Mouse (Mus musculus) midbrain, embryonic 13.5 days (tissue): ENCODE measurements around the gene Fosl1. TPM values are rescaled to one million over a fixed set of nuclear protein-coding genes. Genes with fewer than 3 reads are reported as not detected.
A peak's percentile ranks its signal among the peaks of the same experiment; 100 is the strongest.

Source experiments
- ATAC-seq: fragments of 200-750 bp; cut with Nextera tagmentation; 2 replicates; pipeline ENCODE4 v1.8.0; 2017; ENCODE audit warnings: mild to moderate bottlenecking, moderate TSS enrichment, moderate library complexity
- H3K27ac ChIP-seq: fragments of 300-500 bp; sonication (generic); 2 replicates; pipeline ENCODE4 v1.5.1; 2015; ENCODE audit warnings: inconsistent platforms, mild to moderate bottlenecking, moderate library complexity
- H3K27me3 ChIP-seq: fragments of 300-500 bp; sonication (generic); 2 replicates; pipeline ENCODE4 v1.6.1; 2015; ENCODE audit warnings: mild to moderate bottlenecking, inconsistent platforms
- H3K36me3 ChIP-seq: fragments of 300-500 bp; sonication (generic); 2 replicates; pipeline ENCODE4 v1.6.1; 2015; ENCODE audit warnings: mild to moderate bottlenecking, inconsistent platforms
- H3K4me1 ChIP-seq: fragments of 300-500 bp; sonication (generic); replicated peaks from 2 replicates; pipeline ENCODE4 v1.6.1; 2015; ENCODE audit warnings: inconsistent platforms
- H3K4me2 ChIP-seq: fragments of 300-500 bp; sonication (generic); replicated peaks from 2 replicates; pipeline ENCODE4 v1.6.1; 2015; ENCODE audit warnings: moderate library complexity, mild to moderate bottlenecking, inconsistent platforms
- H3K4me3 ChIP-seq: fragments of 300-500 bp; sonication (generic); replicated peaks from 2 replicates; pipeline ENCODE4 v1.5.1; 2015; ENCODE audit warnings: mild to moderate bottlenecking, inconsistent platforms
- H3K9ac ChIP-seq: fragments of 300-500 bp; sonication (generic); replicated peaks from 2 replicates; pipeline ENCODE4 v1.6.1; 2015; ENCODE audit warnings: mild to moderate bottlenecking, inconsistent platforms
- H3K9me3 ChIP-seq: fragments of 300-500 bp; sonication (generic); 2 replicates; pipeline ENCODE4 v1.6.1; 2016; ENCODE audit warnings: mild to moderate bottlenecking, inconsistent platforms
- WGBS: fragments of 180-500 bp; shearing (Covaris S2); methylation state at CpG from one replicate; pipeline ENCODE4 v1.1.7; 2015; 5-methylcytosine and 5-hydroxymethylcytosine counted together
- polyA plus RNA-seq: library from polyadenylated mRNA; unstranded; fragments of >200 nt; fragmentation: Nextera tagmentation; extraction: Ambion mirVana; gene quantifications from 2 replicates; pipeline ENCODE4 v1.2.1, GENCODE M21; 2015

Gene Fosl1
- polyA plus RNA-seq, 1 experiment from 2014 or later: not detected

DNA sequence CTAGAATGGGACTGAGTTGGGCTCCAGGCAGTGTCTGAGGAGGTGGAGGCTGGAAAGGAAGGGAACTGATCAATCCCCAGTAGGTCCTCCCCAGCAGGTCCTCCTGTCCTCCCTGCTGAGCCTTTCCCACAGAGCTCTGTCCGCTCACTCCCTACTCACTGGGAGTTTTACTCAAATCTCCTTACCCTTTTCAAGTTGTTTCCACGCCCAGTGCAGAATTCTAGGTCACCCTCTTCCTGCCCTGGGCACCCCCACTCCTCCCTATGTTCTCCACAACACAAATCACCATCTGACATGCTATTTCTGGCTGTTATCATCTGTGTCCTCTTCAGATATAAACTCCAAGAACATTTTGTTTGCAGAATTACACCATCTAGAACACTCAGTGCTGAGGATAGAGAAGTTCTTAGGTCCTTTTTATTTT, 32.8 kb upstream of the Fosl1 start:
- H3K9ac ChIP-seq: no peak overlapping the region
- no peaks in the 10 kb centered on the region for H3K27me3 ChIP-seq
- ATAC-seq: no peak
- H3K4me2 ChIP-seq: no peak overlapping the region
- no peaks in the 10 kb centered on the region for H3K9me3 ChIP-seq
- no peaks in the 10 kb centered on the region for H3K4me1 ChIP-seq
- no peak overlapping the region for H3K4me3 ChIP-seq
- no peak overlapping the region for H3K27ac ChIP-seq
- WGBS: 61% methylated on average over 2 of the region's 2 CpGs
- H3K36me3 ChIP-seq: peaks cover 7% of the 10 kb centered on the region; the same call in 1 of the 2 replicates

DNA sequence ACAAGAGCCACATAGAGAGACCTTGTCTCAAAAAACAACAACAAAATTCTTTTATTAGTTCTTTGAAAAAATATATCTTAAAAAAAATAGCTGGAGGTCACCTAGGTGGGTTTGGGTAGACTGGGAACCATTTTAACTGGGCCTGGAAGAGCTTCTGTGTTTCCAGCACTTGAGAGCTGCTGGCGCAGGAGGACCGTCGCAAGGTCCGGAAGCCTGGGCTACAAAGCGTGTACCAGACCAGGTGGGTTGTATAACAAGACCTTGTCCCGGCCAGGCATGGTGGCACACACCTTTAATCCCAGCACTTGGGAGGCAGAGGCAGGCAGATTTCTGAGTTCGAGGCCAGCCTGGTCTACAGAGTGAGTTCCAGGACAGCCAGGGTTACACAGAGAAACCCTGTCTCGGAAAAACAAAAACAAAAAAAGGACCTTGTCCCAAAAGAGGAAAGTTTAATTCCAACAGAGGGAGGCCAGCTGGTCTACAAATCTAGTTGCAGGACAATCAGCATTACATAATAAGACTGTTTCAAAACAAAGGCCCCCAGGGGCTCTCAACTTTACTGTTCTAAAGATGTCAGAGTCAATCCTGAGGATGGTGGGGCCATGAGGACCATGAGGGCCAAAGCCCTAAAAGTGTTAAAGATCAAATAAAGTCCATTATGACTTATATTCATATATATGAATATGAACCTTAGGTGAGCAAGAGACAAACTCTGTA, 28.4 kb upstream of the Fosl1 start:
- Histone ChIP-seq H3K4me3 (no peak overlapping the region), H3K9ac (no peak overlapping the region), H3K27ac (no peak overlapping the region), H3K4me1 (peaks cover 20% of the 10 kb centered on the region), H3K27me3 (no peaks in the 10 kb centered on the region), H3K9me3 (no peaks in the 10 kb centered on the region), H3K4me2 (no peak overlapping the region), H3K36me3 (peaks cover 38% of the 10 kb centered on the region)
- no peak for ATAC-seq
- WGBS: 91% methylated on average over 8 of the region's 8 CpGs

DNA sequence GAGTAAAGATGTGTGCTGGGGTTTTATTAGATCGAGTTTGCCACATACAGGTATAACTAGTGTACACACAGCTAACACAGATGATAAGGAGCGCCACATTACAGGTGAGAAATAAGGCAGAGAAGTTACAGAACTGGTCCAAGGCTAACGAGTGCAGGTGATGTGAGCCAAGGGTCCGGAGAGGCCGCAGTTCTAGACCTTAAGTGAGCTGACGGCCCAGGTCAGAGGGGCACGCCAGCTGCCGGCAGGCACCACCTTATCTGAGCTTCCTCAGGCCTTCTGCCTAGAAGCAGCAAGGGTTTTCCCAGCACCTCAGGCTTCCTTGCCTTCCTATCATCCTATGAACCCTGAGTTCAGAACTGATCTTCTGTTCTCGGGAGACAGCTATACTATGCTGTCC, 27.7 kb upstream of the Fosl1 start:
- Histone ChIP-seq H3K9ac (no peak overlapping the region), H3K27me3 (no peaks in the 10 kb centered on the region), H3K9me3 (no peaks in the 10 kb centered on the region), H3K36me3 (peaks cover 38% of the 10 kb centered on the region), H3K4me2 (no peak overlapping the region), H3K27ac (no peak overlapping the region), H3K4me1 (peaks cover 23% of the 10 kb centered on the region), H3K4me3 (no peak overlapping the region)
- WGBS: 88% methylated on average over 9 of the region's 9 CpGs
- ATAC-seq: no peak

DNA sequence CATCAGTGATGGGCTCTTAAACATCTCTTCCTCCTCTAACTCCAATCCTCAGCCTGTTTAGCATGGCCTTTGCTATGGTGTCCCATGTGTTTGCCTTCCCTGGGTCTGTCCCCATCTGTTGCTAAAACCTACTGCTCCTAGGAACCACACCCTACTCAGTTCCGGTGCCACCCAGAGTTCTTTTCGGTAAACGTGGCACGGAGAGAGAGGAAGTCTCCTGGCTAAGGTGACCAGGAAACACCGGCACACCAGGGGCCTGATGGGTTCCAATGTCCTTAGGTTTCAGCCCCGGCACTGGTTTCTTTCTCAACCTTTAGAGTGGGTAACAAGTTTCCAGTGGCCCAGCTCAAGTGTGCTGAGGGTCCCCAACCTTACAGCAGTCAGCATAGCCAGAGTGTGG, 26.8 kb upstream of the Fosl1 start:
- no peak overlapping the region for H3K9ac ChIP-seq
- ATAC-seq: no peak
- no peak overlapping the region for H3K4me2 ChIP-seq
- no peak overlapping the region for H3K27ac ChIP-seq
- H3K36me3 ChIP-seq: peaks cover 38% of the 10 kb centered on the region
- 93% methylated on average over 6 of the region's 6 CpGs for WGBS
- no peak overlapping the region for H3K4me3 ChIP-seq
- H3K27me3 ChIP-seq: no peaks in the 10 kb centered on the region
- peaks cover 23% of the 10 kb centered on the region for H3K4me1 ChIP-seq
- no peaks in the 10 kb centered on the region for H3K9me3 ChIP-seq

DNA sequence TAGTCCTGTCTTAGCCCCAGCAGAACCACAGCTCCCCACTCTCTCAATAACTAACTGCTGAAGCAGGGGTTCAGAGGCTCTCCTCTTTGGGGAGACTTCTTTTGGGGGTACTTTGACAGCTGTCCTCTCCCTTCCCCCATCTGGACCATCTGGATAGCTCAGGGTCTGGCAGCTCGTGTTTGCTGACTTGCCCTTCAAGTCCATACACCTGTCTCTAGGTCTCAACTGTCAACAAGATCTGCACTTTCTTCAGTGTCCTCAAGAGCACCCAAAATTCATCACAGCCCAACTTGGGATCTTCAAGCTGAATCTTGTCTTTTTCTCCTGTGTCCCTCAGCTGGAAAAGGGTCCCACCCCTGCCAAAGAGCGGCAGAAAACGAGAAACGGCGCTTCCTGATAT, 25.6 kb upstream of the Fosl1 start:
- Histone ChIP-seq H3K4me1 (peaks cover 35% of the 10 kb centered on the region), H3K4me2 (no peak overlapping the region), H3K9ac (no peak overlapping the region), H3K27me3 (no peaks in the 10 kb centered on the region), H3K27ac (no peak overlapping the region), H3K4me3 (no peak overlapping the region), H3K9me3 (no peaks in the 10 kb centered on the region), H3K36me3 (peaks cover 46% of the 10 kb centered on the region)
- WGBS: 96% methylated on average over 5 of the region's 5 CpGs
- ATAC-seq: no peak

DNA sequence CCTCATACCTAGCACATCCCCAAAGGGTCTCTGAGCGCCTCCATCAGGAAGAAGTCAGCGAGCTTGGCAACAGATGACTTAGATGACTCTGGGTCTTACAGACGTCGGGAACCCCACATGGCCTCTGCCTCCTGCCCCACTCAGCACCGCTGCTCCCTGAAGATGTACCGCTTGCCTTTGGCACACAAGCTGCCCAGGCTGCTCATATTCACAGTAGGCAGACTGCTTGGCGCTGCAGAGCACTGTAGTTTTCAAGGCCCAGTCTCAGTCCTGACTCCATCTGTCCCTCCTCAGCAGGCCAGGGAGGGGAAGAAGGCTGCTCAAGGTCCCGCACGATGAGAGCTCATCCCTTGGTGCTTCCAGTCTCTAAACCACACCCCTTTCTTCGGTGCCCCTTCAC, 25.1 kb upstream of the Fosl1 start:
- WGBS: 91% methylated on average over 10 of the region's 10 CpGs
- no peak overlapping the region; the same call in 1 of the 2 replicates for H3K4me3 ChIP-seq
- H3K9ac ChIP-seq: peak overlapping the region; percentile 16; the same call in 1 of the 2 replicates
- H3K27me3 ChIP-seq: no peaks in the 10 kb centered on the region
- H3K4me1 ChIP-seq: peaks cover 40% of the 10 kb centered on the region
- H3K4me2 ChIP-seq: no peak overlapping the region
- no peak for ATAC-seq
- peaks cover 51% of the 10 kb centered on the region for H3K36me3 ChIP-seq
- H3K27ac ChIP-seq: no peak overlapping the region
- no peaks in the 10 kb centered on the region for H3K9me3 ChIP-seq

DNA sequence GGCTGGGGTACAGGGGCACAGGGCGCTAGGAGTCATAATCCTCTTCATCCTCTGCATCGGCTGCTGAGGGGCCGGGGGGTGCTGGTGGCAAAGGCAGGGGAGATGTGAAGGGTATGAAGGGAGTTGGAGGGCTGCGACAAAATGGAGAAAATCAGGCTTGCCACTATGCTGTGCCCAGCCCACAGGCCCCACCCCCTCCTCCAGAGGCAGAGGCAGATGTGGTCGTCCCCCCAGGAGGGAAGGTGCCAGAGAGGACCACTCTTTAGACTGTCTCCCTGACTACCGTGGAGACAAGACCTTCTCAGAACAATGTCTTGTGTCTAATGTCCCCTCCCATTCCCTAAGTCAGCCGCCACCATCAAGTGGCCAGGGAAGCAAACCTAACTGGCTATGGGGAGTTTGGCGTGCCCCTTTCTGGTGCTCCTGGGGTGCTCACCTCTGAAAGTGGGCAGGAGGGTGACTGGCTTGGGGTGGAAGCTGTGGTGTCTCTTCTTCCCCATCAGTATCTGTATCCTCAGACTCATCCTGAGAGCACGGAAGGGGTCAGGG, 24.4 kb upstream of the Fosl1 start:
- no peak for ATAC-seq
- H3K4me3 ChIP-seq: peak overlapping the region; percentile 69
- no peak overlapping the region for H3K27ac ChIP-seq
- H3K27me3 ChIP-seq: no peaks in the 10 kb centered on the region
- H3K9ac ChIP-seq: peak overlapping the region; percentile 89
- H3K4me2 ChIP-seq: peak overlapping the region; percentile 92
- no peaks in the 10 kb centered on the region for H3K9me3 ChIP-seq
- H3K36me3 ChIP-seq: peaks cover 53% of the 10 kb centered on the region
- peaks cover 43% of the 10 kb centered on the region for H3K4me1 ChIP-seq
- WGBS: 73% methylated on average over 9 of the region's 9 CpGs

DNA sequence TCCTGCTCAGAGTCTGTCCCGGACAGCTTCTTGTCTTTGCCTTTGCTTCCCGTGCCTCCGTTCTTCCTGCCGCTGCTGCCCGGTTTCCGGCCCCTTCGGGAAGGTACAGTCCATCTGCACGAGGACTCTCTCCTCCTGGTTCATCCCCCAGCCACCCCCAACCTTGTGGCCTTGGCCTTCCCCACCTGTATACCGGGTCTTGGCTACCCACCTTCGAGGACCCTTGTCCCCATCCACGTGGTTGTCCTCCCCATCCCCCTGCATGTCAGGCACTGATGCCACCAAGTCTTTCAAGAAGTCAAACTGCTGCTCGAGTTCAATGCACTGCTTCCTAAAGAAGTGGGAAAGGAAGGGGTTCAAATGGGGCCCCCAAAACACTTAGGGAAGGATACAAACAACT, 23.8 kb upstream of the Fosl1 start:
- peak overlapping the region; percentile 91 for H3K27ac ChIP-seq
- H3K4me3 ChIP-seq: peak overlapping the region; percentile 69
- 64% methylated on average over 12 of the region's 12 CpGs for WGBS
- no peaks in the 10 kb centered on the region for H3K9me3 ChIP-seq
- no peak for ATAC-seq
- H3K4me2 ChIP-seq: peak overlapping the region; percentile 92
- peaks cover 48% of the 10 kb centered on the region for H3K4me1 ChIP-seq
- peak overlapping the region; percentile 89 for H3K9ac ChIP-seq
- peaks cover 49% of the 10 kb centered on the region for H3K36me3 ChIP-seq
- H3K27me3 ChIP-seq: no peaks in the 10 kb centered on the region

DNA sequence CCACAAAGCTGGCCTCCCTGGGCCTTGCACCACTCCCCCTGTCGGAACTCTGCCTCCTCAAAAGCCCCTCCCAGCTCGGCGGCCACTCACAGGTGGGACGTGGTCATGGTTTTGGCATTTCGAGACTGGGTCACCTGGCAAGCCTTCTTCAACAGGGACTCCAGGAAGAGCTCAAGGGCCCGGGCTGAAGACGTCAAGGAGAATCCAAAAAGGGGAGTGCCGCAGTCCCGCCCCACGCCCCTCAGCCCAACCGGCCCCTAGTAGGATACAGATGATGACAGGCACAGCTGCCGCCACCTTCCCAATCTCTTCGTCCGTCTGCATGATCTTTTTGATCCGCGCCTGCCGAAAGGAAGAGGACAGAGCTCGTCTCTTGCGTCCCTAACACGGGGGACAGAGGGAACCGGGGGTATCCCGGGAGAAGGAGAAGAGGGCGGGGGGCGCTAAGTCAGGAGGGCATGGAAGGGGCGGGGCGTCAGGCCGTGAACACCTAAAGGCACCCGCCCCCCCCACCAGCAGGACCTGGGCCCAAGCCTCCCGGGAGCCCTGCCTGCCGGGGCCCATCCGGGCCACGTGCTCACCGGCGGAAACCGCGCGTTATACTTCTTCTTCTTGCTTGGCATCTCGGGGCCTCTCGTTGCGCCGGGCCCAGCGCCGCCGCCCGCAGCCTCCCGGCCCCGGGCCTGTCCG, 23.1 kb upstream of the Fosl1 start:
- Histone ChIP-seq H3K9ac (peak overlapping the region; percentile 89), H3K9me3 (no peaks in the 10 kb centered on the region), H3K36me3 (peaks cover 49% of the 10 kb centered on the region), H3K4me1 (peaks cover 48% of the 10 kb centered on the region), H3K4me3 (peak overlapping the region; percentile 69), H3K27me3 (no peaks in the 10 kb centered on the region), H3K27ac (peak overlapping the region; percentile 91), H3K4me2 (peak overlapping the region; percentile 92)
- 2% methylated on average over 29 of the region's 48 CpGs for WGBS
- peak; percentile 62 for ATAC-seq

DNA sequence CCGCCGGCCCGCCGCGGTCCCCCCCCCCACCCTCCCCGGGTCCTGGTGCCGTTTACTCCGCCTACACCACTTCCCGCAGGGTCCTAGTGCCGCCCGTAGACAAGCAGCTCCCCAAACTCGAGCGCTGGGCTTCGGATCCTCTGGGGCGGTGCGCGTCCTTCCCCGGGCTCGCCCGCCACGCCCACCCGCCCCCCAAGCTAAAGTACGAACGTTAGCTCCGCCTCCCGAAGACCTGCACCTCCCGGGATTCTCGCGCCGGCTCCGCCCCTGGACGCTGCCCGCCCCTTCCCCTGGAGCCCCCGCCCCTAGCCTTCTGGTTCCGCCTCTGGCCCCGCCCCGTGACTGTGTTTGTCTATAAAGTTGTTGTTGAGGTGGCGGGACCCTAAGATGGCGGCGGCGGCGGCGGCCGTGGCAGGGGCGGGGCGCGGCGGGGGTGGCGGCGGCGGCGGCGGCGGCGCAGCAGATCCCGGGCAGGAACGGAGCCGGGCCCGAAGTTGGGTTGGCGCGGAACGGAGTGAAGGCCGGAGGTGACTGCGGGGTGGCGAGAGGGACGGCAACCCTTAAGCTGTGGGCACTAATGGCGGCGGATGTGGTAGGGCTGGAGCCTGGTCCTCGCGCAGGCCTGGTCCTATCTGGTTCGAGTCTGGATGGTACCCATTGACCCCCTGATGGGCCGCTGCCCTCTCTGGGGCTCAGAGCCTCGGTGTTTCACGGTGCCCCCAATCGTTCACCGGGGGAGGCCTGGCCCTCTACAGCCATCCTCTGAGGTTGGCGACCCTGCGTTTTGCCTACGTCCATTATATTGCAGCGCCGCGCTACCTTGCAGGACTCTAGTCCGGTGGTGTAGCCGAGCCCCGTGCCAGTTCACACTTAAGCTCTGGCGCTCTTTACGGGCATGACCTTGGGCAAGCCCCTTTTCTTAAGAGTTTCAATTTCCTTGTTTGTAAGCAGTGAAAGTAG, 22.3 kb upstream of the Fosl1 start, which contains the start of the genes Drap1 and AI837181:
Gene Drap1, minus strand, starts transcription at position 198 of the 960 bp plus-strand sequence.
Gene AI837181, plus strand, starts transcription at position 363 of the 960 bp plus-strand sequence.
- WGBS: 0% methylated on average over 48 of the region's 87 CpGs
- peak; percentile 91 for ATAC-seq
- H3K27me3 ChIP-seq: no peaks in the 10 kb centered on the region

DNA sequence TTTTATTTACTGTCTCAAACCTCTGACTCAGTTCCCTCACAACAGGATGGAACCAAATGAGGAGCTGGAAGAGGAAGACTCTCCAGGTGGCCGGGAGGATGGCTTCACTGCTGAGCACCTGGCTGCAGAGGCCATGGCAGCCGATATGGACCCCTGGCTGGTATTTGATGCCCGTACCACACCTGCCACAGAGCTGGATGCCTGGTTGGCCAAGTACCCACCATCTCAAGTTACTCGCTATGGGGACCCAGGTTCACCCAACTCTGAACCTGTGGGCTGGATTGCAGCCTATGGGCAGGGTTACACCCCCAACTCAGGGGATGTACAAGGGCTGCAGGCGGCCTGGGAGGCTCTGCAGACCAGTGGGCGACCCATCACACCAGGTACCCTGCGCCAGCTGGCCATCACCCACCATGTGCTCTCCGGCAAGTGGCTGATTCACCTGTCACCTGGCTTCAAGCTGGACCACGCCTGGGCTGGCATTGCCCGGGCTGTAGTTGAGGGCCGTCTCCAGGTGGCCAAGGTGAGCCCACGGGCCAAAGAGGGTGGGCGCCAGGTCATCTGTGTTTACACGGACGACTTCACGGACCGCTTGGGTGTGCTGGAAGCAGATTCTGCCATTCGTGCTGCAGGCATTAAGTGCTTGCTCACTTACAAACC, 21.3 kb upstream of the Fosl1 start:
- Histone ChIP-seq H3K36me3 (peaks cover 32% of the 10 kb centered on the region), H3K27me3 (no peaks in the 10 kb centered on the region)
- no peak; the same call in 1 of the 2 replicates for ATAC-seq

More for the DNA sequence above, 22.3 kb upstream of the Fosl1 start, which contains the start of the genes Drap1 and AI837181:
- H3K4me1 ChIP-seq: peaks cover 48% of the 10 kb centered on the region
- H3K27ac ChIP-seq: peak within 1 kb of the TSS; percentile 91
- H3K4me2 ChIP-seq: peak within 1 kb of the TSS; percentile 92
- H3K4me3 ChIP-seq: peak within 1 kb of the TSS; percentile 69
- peak within 1 kb of the TSS; percentile 89 for H3K9ac ChIP-seq
- no peaks in the 10 kb centered on the region for H3K9me3 ChIP-seq
- H3K36me3 ChIP-seq: peaks cover 41% of the 10 kb centered on the region

More for the DNA sequence above, 21.3 kb upstream of the Fosl1 start:
- Histone ChIP-seq H3K4me3 (peak overlapping the region; percentile 69), H3K27ac (peak overlapping the region; percentile 91; the same call in 1 of the 2 replicates), H3K4me1 (peaks cover 48% of the 10 kb centered on the region), H3K9me3 (no peaks in the 10 kb centered on the region), H3K9ac (peak overlapping the region; percentile 89), H3K4me2 (peak overlapping the region; percentile 80)
- WGBS: 91% methylated on average over 18 of the region's 18 CpGs
